Comparison of ENCODE assay signal across 7 mouse cellular contexts in genomic region chr12:79751781-79752180, GRCm38 (mm10).
DNase-seq lines count a peak whose midpoint lies in the region; ATAC-seq lines count a peak whose summit lies in the region.

No protein-coding gene starts in this region.

- H3K4me1 ChIP-seq in forebrain, embryonic 13.5 days: peaks cover 42% of the 10 kb centered on the region

- H3K27ac ChIP-seq in forebrain, embryonic 13.5 days: peak overlapping the region; percentile 74

- ATAC-seq in forebrain, embryonic 13.5 days: 0 out of 2 replicates have a peak, but pooled peaks have one; percentile 55

- H3K36me3 ChIP-seq in forebrain, embryonic 13.5 days (ENCODE audit: poor library complexity, severe bottlenecking): no peaks in the 10 kb centered on the region

- no peaks in the 10 kb centered on the region for H3K9me3 ChIP-seq in forebrain, embryonic 13.5 days (replicated peaks)

- no peak overlapping the region for H3K4me3 ChIP-seq in forebrain, embryonic 13.5 days

- H3K9ac ChIP-seq in forebrain, embryonic 13.5 days: 0 out of 2 replicates have a peak overlapping the region, but pooled peaks have one; percentile 16

- peak; percentile 28 for DNase-seq in right cerebral cortex, postnatal 14 days
- DNase-seq in right cerebral cortex, adult 2 months (ENCODE audit: low spot score in 2 of 2): no peak
- DNase-seq in induced T-regulatory cell, adult 2 months (ENCODE audit: low read depth): peak; percentile 80
- DNase-seq in lung, postnatal 14 days: peak; percentile 45
- peak; percentile 47 for DNase-seq in thymus, postnatal 14 days
- no peak for DNase-seq in left cerebral cortex, adult 18-20 months (ENCODE audit: low spot score in 2 of 2)

- no peaks in the 10 kb centered on the region for H3K27me3 ChIP-seq in forebrain, embryonic 13.5 days

- H3K4me2 ChIP-seq in forebrain, embryonic 13.5 days: no peak overlapping the region

- WGBS in forebrain, embryonic 13.5 days: 19% methylated on average over 8 of the region's 8 CpGs

Comparison
In these comparisons a context has a peak if more than half of its experiments do, and no peak if none do; other contexts are left out.
1. DNase-seq: peak in right cerebral cortex, postnatal 14 days (single experiment), induced T-regulatory cell, adult 2 months (single experiment), lung, postnatal 14 days (single experiment) and thymus, postnatal 14 days (single experiment); none in right cerebral cortex, adult 2 months (0 of 2) and left cerebral cortex, adult 18-20 months (0 of 2).